9 mouse cellular contexts compared by ENCODE assay signal in the genomic region with DNA sequence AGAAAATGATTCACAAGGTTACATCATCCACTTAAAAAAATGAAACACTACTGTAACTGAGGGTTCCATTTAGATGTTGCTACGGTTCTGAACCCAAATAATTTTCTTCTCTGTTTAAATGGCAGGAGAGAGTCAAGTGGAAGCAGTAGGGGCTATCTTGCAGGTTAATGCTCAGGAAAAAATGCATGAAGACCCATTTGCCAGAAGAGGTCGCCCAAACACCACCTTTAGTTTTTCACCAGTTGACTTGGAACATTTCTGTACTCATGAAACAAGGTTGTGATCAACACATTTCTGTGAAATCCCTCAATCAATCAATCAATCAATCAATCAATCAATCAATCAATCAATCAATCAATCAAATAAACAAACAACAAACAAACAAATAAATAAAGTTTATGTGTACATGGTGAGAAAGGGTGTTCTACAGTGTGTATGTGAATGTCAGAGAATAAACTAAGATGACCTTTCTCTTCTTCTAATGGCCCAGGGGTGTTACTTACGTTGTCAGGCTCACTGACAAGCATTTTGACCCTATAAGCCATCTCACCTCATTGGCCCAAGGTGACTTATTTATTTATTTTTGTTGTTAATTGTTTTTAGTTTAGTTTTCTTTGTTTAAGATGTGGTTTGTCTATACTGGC.
DNase-seq lines count a peak whose midpoint lies in the region; ATAC-seq and TF ChIP-seq lines count a peak whose summit lies in the region.
"Had no signal": no experiment of that assay in that cellular context is flagged by ENCODE, and none has a peak within 500 bp of the region (broad histone marks: within the 10 kb centered on the region; RNA-seq: fewer than 3 reads in every experiment).

No protein-coding gene starts in this region.

- 25% methylated on average over 3 of the region's 3 CpGs for WGBS in forebrain, embryonic 15.5 days

- no peaks in the 10 kb centered on the region for H3K79me2 ChIP-seq in C2C12 (ENCODE audit: control insufficient read depth, insufficient read depth)

- no peak overlapping the region for H3K9ac ChIP-seq in forebrain, embryonic 15.5 days (replicated peaks)
- H3K9ac ChIP-seq: embryonic facial prominence, embryonic 12.5 days had no signal

- no peaks in the 10 kb centered on the region for H3K9me3 ChIP-seq in forebrain, embryonic 15.5 days
- H3K9me3 ChIP-seq: embryonic facial prominence, embryonic 12.5 days had no signal

- no peaks in the 10 kb centered on the region for H3K36me3 ChIP-seq in C2C12 (ENCODE audit: control insufficient read depth, insufficient read depth)
- H3K36me3 ChIP-seq in forebrain, embryonic 15.5 days = no peaks in the 10 kb centered on the region
- H3K36me3 ChIP-seq: embryonic facial prominence, embryonic 12.5 days had no signal

- no peaks in the 10 kb centered on the region for H3K4me1 ChIP-seq in forebrain, embryonic 15.5 days
- H3K4me1 ChIP-seq: embryonic facial prominence, embryonic 12.5 days had no signal

- no peaks in the 10 kb centered on the region for H3K79me3 ChIP-seq in C2C12 (ENCODE audit: low read depth)

- H3K4me2 ChIP-seq in forebrain, embryonic 15.5 days (replicated peaks) = no peak overlapping the region
- H3K4me2 ChIP-seq: embryonic facial prominence, embryonic 12.5 days had no signal

- peak; percentile 59 for DNase-seq in kidney, postnatal 10 days
- DNase-seq in kidney, adult 18-20 months = no peak
- DNase-seq in ZHBTc4 (ENCODE audit: low read depth, low spot score) = peak; percentile 24
- DNase-seq in lung, postnatal 36 days = peak; percentile 6
- no peak for DNase-seq in T-cell, adult 2 months (ENCODE audit: low spot score)
- no peak for DNase-seq in ovary, postnatal 10 days (ENCODE audit: low spot score)

- peak; percentile 16 for TF ChIP-seq CTCF in C2C12 (IDR thresholded peaks at IDR 0.05; ENCODE audit: control insufficient read depth, insufficient read depth, insufficient read length)

- no peaks in the 10 kb centered on the region for H3K27me3 ChIP-seq in C2C12 (ENCODE audit: control insufficient read depth, insufficient read depth, insufficient read length)
- H3K27me3 ChIP-seq in forebrain, embryonic 15.5 days = no peaks in the 10 kb centered on the region

- peak; percentile 59 for ATAC-seq in forebrain, embryonic 15.5 days (replicated peaks)

- no peak overlapping the region for H3K27ac ChIP-seq in forebrain, embryonic 15.5 days (replicated peaks)
- H3K27ac ChIP-seq: embryonic facial prominence, embryonic 12.5 days had no signal

- H3K4me3 ChIP-seq in C2C12 (ENCODE audit: insufficient read depth, poor library complexity, severe bottlenecking) = no peak overlapping the region
- H3K4me3 ChIP-seq in forebrain, embryonic 15.5 days = no peak overlapping the region
- H3K4me3 ChIP-seq: embryonic facial prominence, embryonic 12.5 days had no signal

- no peak overlapping the region for H3ac ChIP-seq in C2C12 (ENCODE audit: control insufficient read depth, insufficient read length, low read depth)

TF ChIP-seq in C2C12, 6 proteins besides CTCF, POLR2A, EP300 and RAD21:
- TF ChIP-seq FOSL1 (IDR thresholded peaks at IDR 0.05; ENCODE audit: insufficient read depth, low read length, poor library complexity, severe bottlenecking) (no peak), CEBPB (IDR thresholded peaks at IDR 0.05; ENCODE audit: low read depth) (no peak), MAX (IDR thresholded peaks at IDR 0.05) (no peak), MYOD1 (IDR thresholded peaks at IDR 0.05; ENCODE audit: control insufficient read depth, insufficient read length, low read depth) (no peak), USF1 (IDR thresholded peaks at IDR 0.05; ENCODE audit: low read depth) (no peak), MYOG (IDR thresholded peaks at IDR 0.05; ENCODE audit: control insufficient read depth, extremely low read depth, insufficient read length) (no peak)

Comparison
In these comparisons a context has a peak if more than half of its experiments do, and no peak if none do; other contexts are left out.
1. DNase-seq: peak in kidney, postnatal 10 days (single experiment), ZHBTc4 (single experiment) and lung, postnatal 36 days (single experiment); none in kidney, adult 18-20 months (single experiment), T-cell, adult 2 months (single experiment) and ovary, postnatal 10 days (single experiment).